Mouse (Mus musculus) hindbrain, postnatal 0 days (tissue): ENCODE measurements around the gene Cipc. TPM values are rescaled to one million over a fixed set of nuclear protein-coding genes. Genes with fewer than 3 reads are reported as not detected.

ENCODE experiments used
- ATAC-seq: fragments of 200-750 bp; cut with Nextera tagmentation; 2 replicates; pipeline ENCODE4 v1.8.0; 2017; ENCODE audit warnings: mild to moderate bottlenecking, moderate TSS enrichment, moderate library complexity
- DNase-seq: peaks from one replicate; pipeline ENCODE4 v3.0.0-alpha.2; 2015; ENCODE audit warnings: low spot score
- H3K27ac ChIP-seq: fragments of 300-500 bp; sonication (generic); 2 replicates; pipeline ENCODE4 v1.5.1; 2014; ENCODE audit warnings: mild to moderate bottlenecking
- H3K27me3 ChIP-seq: fragments of 300-500 bp; sonication (generic); 2 replicates; pipeline ENCODE4 v1.6.1; 2014; ENCODE audit warnings: low read length, mixed read lengths; ENCODE audit not compliant: insufficient read depth
- H3K36me3 ChIP-seq: fragments of 300-500 bp; sonication (generic); 2 replicates; pipeline ENCODE4 v1.6.1; 2014; ENCODE audit warnings: low read length, mixed read lengths; ENCODE audit not compliant: insufficient read depth
- H3K4me1 ChIP-seq: fragments of 300-500 bp; sonication (generic); 2 replicates; pipeline ENCODE4 v1.6.1; 2014; ENCODE audit warnings: antibody characterized with exemption, low read length, mixed read lengths; ENCODE audit not compliant: insufficient read depth
- H3K4me2 ChIP-seq: fragments of 300-500 bp; sonication (generic); 2 replicates; pipeline ENCODE4 v1.6.1; 2014; ENCODE audit warnings: low read depth, mild to moderate bottlenecking, low read length, moderate library complexity, mixed read lengths
- H3K4me3 ChIP-seq: fragments of 300-500 bp; sonication (generic); 2 replicates; pipeline ENCODE4 v1.5.1; 2014; ENCODE audit warnings: low read length
- H3K9ac ChIP-seq: fragments of 300-500 bp; sonication (generic); replicated peaks from 2 replicates; pipeline ENCODE4 v1.6.1; 2014; ENCODE audit warnings: mild to moderate bottlenecking, low read length, moderate library complexity, mixed read lengths
- H3K9me3 ChIP-seq: fragments of 300-500 bp; sonication (generic); 2 replicates; pipeline ENCODE4 v1.6.1; 2016; ENCODE audit warnings: low read length, mixed read lengths
- CTCF ChIP-seq: IDR thresholded peaks from 2 replicates; pipeline ENCODE4 v1.5.1; 2016; ENCODE audit warnings: antibody characterized with exemption, control low read depth, low read depth
- WGBS: fragments of 180-500 bp; shearing (Covaris S2); extraction: QIAGEN DNeasy Blood & Tissue Kit; methylation state at CpG from one replicate; pipeline ENCODE4 v1.1.7; 2014; 5-methylcytosine and 5-hydroxymethylcytosine counted together
- polyA plus RNA-seq: library from polyadenylated mRNA; unstranded; fragments of >200 nt; fragmentation: Nextera tagmentation; extraction: Ambion mirVana; gene quantifications from 2 replicates; pipeline ENCODE4 v1.2.1, GENCODE M21; 2015
- total RNA-seq: library from RNA; depleted of rRNA; stranded (reverse); fragments of >200 nt; gene quantifications from 2 replicates; pipeline ENCODE4 v1.2.3, GENCODE M21; 2014

Gene Cipc
- total and polyA plus RNA-seq, 2 experiments from 2014 or later: 27.6 to 55.6 TPM

- no peak for DNase-seq
- Histone ChIP-seq H3K4me2 (no peak overlapping the region), H3K36me3 (no peaks in the 10 kb centered on the region), H3K4me3 (no peak overlapping the region), H3K9ac (no peak overlapping the region), H3K27ac (no peak overlapping the region), H3K27me3 (no peaks in the 10 kb centered on the region), H3K4me1 (no peaks in the 10 kb centered on the region), H3K9me3 (no peaks in the 10 kb centered on the region)
- 55% methylated on average over 3 of the region's 3 CpGs for WGBS
- TF ChIP-seq CTCF: no peak
- no peak for ATAC-seq
These were observed 47.9 kb downstream of the Cipc start for GRCm38 (mm10) chr12:86994776-86995175.

GRCm38 (mm10) chr12:86995931-86996330 is 49.1 kb downstream of the Cipc start:
- 83% methylated on average over 6 of the region's 6 CpGs for WGBS
- Histone ChIP-seq H3K4me2 (no peak overlapping the region), H3K4me1 (peaks cover 5% of the 10 kb centered on the region), H3K9me3 (no peaks in the 10 kb centered on the region), H3K36me3 (no peaks in the 10 kb centered on the region), H3K27me3 (no peaks in the 10 kb centered on the region), H3K27ac (no peak overlapping the region), H3K4me3 (no peak overlapping the region), H3K9ac (no peak overlapping the region)
- DNase-seq (no peak), ATAC-seq (no peak)
- peak; percentile 27; the same call in 1 of the 2 replicates for TF ChIP-seq CTCF

GRCm38 (mm10) chr12:86998699-86999098 is 51.9 kb downstream of the Cipc start:
- 84% methylated on average over 4 of the region's 4 CpGs for WGBS
- DNase-seq: no peak

DNA sequence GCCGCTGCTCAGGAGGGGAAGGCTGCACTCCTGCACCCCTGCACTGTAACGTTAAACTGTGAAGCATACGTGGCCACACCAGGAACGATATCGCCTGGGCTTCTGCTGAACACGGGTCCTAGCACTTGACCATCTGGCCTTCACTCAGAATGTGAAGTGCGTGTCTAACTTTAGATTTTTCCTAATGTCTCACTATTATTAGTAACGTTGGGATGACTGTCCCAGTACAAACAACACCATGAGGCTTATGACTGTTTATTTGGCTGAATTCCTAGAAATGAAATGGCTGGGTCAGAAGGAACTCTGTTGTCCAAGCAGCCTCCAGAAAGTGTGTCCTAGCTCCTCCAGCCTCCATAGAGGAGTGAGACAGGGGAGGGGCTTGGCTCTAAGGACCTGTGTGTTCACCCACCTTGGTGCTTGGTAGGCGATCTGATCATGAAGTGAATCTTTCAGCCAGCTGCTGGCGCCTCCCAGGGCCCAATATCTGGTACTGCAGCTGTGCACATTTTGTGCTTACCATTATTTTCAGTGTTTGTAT is 52.5 kb downstream of the Cipc start:
- no peak for DNase-seq
- H3K4me3 ChIP-seq: no peak overlapping the region
- no peak overlapping the region for H3K4me2 ChIP-seq
- H3K9me3 ChIP-seq: no peaks in the 10 kb centered on the region
- ATAC-seq: no peak
- H3K27ac ChIP-seq: no peak overlapping the region
- no peaks in the 10 kb centered on the region for H3K36me3 ChIP-seq
- 68% methylated on average over 10 of the region's 10 CpGs for WGBS
- no peak overlapping the region for H3K9ac ChIP-seq
- peak; percentile 39; the same call in 1 of the 2 replicates for TF ChIP-seq CTCF
- H3K27me3 ChIP-seq: no peaks in the 10 kb centered on the region
- H3K4me1 ChIP-seq: peaks cover 5% of the 10 kb centered on the region

More at GRCm38 (mm10) chr12:86998699-86999098, 51.9 kb downstream of the Cipc start:
- H3K4me3 ChIP-seq: no peak overlapping the region
- no peak for ATAC-seq
- no peak overlapping the region for H3K4me2 ChIP-seq
- no peak overlapping the region for H3K27ac ChIP-seq
- TF ChIP-seq CTCF: peak; percentile 38
- H3K36me3 ChIP-seq: no peaks in the 10 kb centered on the region
- H3K27me3 ChIP-seq: no peaks in the 10 kb centered on the region
- no peak overlapping the region for H3K9ac ChIP-seq
- H3K9me3 ChIP-seq: no peaks in the 10 kb centered on the region
- peaks cover 5% of the 10 kb centered on the region for H3K4me1 ChIP-seq

DNA sequence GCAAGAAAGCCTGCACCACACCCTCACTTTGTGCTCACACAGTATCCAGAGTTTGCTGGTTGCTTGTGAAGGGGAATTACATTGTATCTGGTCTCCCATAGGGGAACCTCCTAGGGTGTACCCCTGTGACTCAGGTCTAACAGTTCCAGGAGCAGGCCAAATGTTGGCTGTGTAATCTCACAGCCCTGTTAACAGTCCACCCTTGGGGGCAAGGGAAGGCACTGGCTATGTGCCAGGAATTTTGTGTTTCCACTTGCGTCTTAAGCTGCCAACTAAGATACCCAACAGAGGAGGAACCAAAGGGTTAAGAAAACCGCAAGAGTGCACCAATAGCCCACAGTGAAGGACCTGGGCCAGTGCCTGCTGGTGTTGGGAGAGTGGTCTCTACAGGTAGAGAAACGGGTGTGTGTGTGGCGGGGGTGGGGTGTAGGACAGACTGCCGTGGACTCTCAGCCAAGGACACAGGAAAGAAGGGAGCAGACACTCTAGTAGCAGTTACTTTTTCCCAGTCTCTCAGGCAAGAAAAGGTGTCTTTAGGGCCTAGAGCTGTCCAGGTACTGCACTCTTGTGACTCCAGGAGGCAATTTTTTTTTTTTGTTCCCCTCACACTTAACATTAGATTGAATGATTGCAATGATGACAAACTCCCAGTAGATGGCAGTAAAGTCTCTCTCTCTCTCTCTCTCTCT is 53.5 kb downstream of the Cipc start:
- Histone ChIP-seq H3K4me3 (no peak overlapping the region), H3K4me1 (peaks cover 5% of the 10 kb centered on the region), H3K4me2 (0 out of 2 replicates have a peak overlapping the region, but pooled peaks have one; percentile 23), H3K36me3 (no peaks in the 10 kb centered on the region), H3K9me3 (no peaks in the 10 kb centered on the region), H3K9ac (no peak overlapping the region), H3K27me3 (no peaks in the 10 kb centered on the region), H3K27ac (no peak overlapping the region)
- 45% methylated on average over 5 of the region's 5 CpGs for WGBS
- peak; percentile 43 for ATAC-seq
- TF ChIP-seq CTCF: peak; percentile 75
- DNase-seq: peak; percentile 88

DNA sequence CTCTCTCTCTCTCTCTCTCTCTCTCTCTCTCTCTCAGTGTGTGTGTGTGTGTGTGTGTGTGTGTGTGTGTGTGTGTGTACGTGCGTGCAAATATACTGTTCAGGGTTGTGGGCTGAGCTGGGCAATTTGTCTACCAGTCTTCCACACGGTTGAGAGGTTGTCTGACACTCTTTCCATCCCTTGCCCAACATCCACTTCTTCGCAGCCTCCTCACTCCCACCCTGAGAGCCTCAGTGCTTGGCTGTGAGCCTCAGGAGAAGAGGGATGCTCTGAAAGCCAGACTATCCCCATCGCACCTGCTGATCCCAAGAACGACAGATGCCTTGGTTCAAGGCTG is 54.0 kb downstream of the Cipc start:
- Histone ChIP-seq H3K4me2 (no peak overlapping the region), H3K9me3 (no peaks in the 10 kb centered on the region), H3K9ac (no peak overlapping the region), H3K4me3 (no peak overlapping the region), H3K4me1 (peaks cover 5% of the 10 kb centered on the region), H3K36me3 (no peaks in the 10 kb centered on the region), H3K27me3 (no peaks in the 10 kb centered on the region), H3K27ac (peak overlapping the region; percentile 32; the same call in 1 of the 2 replicates)
- ATAC-seq: peak; percentile 44; the same call in 1 of the 2 replicates
- no peak for TF ChIP-seq CTCF
- DNase-seq: no peak
- 27% methylated on average over 6 of the region's 6 CpGs for WGBS

DNA sequence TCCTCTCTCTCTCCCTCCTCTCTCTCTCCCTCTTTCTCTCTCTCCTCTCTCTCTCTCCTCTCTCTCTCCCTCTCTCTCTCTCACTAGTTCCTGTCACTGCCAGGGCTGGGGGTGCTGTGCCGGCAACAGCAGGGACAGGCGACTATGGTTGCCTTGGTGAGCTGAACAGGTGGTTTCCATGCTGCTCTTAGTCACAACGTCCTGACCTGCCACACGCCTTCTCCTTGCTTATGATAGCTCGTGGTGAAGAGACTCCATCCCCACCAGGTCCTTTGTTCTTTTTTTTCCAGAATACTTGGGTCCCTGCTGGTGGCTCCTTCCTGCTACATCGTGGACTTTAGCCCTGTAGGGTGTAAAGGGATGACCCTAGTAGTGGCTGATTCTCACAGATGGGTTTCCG is 55.4 kb downstream of the Cipc start:
- ATAC-seq: peak; percentile 21; the same call in 1 of the 2 replicates
- no peaks in the 10 kb centered on the region for H3K27me3 ChIP-seq
- H3K4me3 ChIP-seq: no peak overlapping the region
- no peak for TF ChIP-seq CTCF
- 50% methylated on average over 7 of the region's 7 CpGs for WGBS
- H3K36me3 ChIP-seq: no peaks in the 10 kb centered on the region
- H3K9ac ChIP-seq: no peak overlapping the region
- peaks cover 5% of the 10 kb centered on the region for H3K4me1 ChIP-seq
- DNase-seq: no peak
- no peak overlapping the region for H3K27ac ChIP-seq
- H3K9me3 ChIP-seq: no peaks in the 10 kb centered on the region
- H3K4me2 ChIP-seq: no peak overlapping the region
